Mouse (Mus musculus) hindbrain, postnatal 0 days (tissue): Measurements from ENCODE around the gene Inpp5e. TPM values are rescaled to one million over a fixed set of nuclear protein-coding genes. Genes with fewer than 3 reads are reported as not detected.

Experiments
- ATAC-seq: fragments of 200-750 bp; cut with Nextera tagmentation; 2 replicates; pipeline ENCODE4 v1.8.0; 2017; ENCODE audit warnings: mild to moderate bottlenecking, moderate TSS enrichment, moderate library complexity
- DNase-seq: peaks from one replicate; pipeline ENCODE4 v3.0.0-alpha.2; 2015; ENCODE audit warnings: low spot score
- H3K27ac ChIP-seq: fragments of 300-500 bp; sonication (generic); 2 replicates; pipeline ENCODE4 v1.5.1; 2014; ENCODE audit warnings: mild to moderate bottlenecking
- H3K27me3 ChIP-seq: fragments of 300-500 bp; sonication (generic); 2 replicates; pipeline ENCODE4 v1.6.1; 2014; ENCODE audit warnings: low read length, mixed read lengths; ENCODE audit not compliant: insufficient read depth
- H3K36me3 ChIP-seq: fragments of 300-500 bp; sonication (generic); 2 replicates; pipeline ENCODE4 v1.6.1; 2014; ENCODE audit warnings: low read length, mixed read lengths; ENCODE audit not compliant: insufficient read depth
- H3K4me1 ChIP-seq: fragments of 300-500 bp; sonication (generic); 2 replicates; pipeline ENCODE4 v1.6.1; 2014; ENCODE audit warnings: antibody characterized with exemption, low read length, mixed read lengths; ENCODE audit not compliant: insufficient read depth
- H3K4me2 ChIP-seq: fragments of 300-500 bp; sonication (generic); 2 replicates; pipeline ENCODE4 v1.6.1; 2014; ENCODE audit warnings: low read depth, mild to moderate bottlenecking, low read length, moderate library complexity, mixed read lengths
- H3K4me3 ChIP-seq: fragments of 300-500 bp; sonication (generic); 2 replicates; pipeline ENCODE4 v1.5.1; 2014; ENCODE audit warnings: low read length
- H3K9ac ChIP-seq: fragments of 300-500 bp; sonication (generic); replicated peaks from 2 replicates; pipeline ENCODE4 v1.6.1; 2014; ENCODE audit warnings: mild to moderate bottlenecking, low read length, moderate library complexity, mixed read lengths
- H3K9me3 ChIP-seq: fragments of 300-500 bp; sonication (generic); 2 replicates; pipeline ENCODE4 v1.6.1; 2016; ENCODE audit warnings: low read length, mixed read lengths
- CTCF ChIP-seq: IDR thresholded peaks from 2 replicates; pipeline ENCODE4 v1.5.1; 2016; ENCODE audit warnings: antibody characterized with exemption, control low read depth, low read depth
- WGBS: fragments of 180-500 bp; shearing (Covaris S2); extraction: QIAGEN DNeasy Blood & Tissue Kit; methylation state at CpG from one replicate; pipeline ENCODE4 v1.1.7; 2014; 5-methylcytosine and 5-hydroxymethylcytosine counted together
- polyA plus RNA-seq: library from polyadenylated mRNA; unstranded; fragments of >200 nt; fragmentation: Nextera tagmentation; extraction: Ambion mirVana; gene quantifications from 2 replicates; pipeline ENCODE4 v1.2.1, GENCODE M21; 2015
- total RNA-seq: library from RNA; depleted of rRNA; stranded (reverse); fragments of >200 nt; gene quantifications from 2 replicates; pipeline ENCODE4 v1.2.3, GENCODE M21; 2014

Gene Inpp5e
- total and polyA plus RNA-seq, 2 experiments from 2014 or later: 16.3 to 40.6 TPM

- DNase-seq (no peak), ATAC-seq (no peak)
- no peaks in the 10 kb centered on the region for H3K9me3 ChIP-seq
- no peak for TF ChIP-seq CTCF
- H3K9ac ChIP-seq: no peak overlapping the region
- no peaks in the 10 kb centered on the region for H3K36me3 ChIP-seq
- 87% methylated on average over 13 of the region's 13 CpGs for WGBS
- no peak overlapping the region for H3K27ac ChIP-seq
- no peaks in the 10 kb centered on the region for H3K27me3 ChIP-seq
- H3K4me3 ChIP-seq: no peak overlapping the region
- H3K4me1 ChIP-seq: peaks cover under 1% of the 10 kb centered on the region; the same call in 1 of the 2 replicates
- no peak overlapping the region for H3K4me2 ChIP-seq
These were observed 50.2 kb downstream of the Inpp5e start for GRCm38 (mm10) chr2:26358667-26359320.

GRCm38 (mm10) chr2:26357484-26357883 is 51.5 kb downstream of the Inpp5e start:
- Histone ChIP-seq H3K27ac (no peak overlapping the region), H3K4me3 (no peak overlapping the region), H3K4me1 (peaks cover 13% of the 10 kb centered on the region), H3K4me2 (no peak overlapping the region), H3K9ac (no peak overlapping the region), H3K27me3 (no peaks in the 10 kb centered on the region), H3K9me3 (no peaks in the 10 kb centered on the region), H3K36me3 (no peaks in the 10 kb centered on the region)
- peak; percentile 40 for TF ChIP-seq CTCF
- WGBS: 48% methylated on average over 15 of the region's 15 CpGs
- DNase-seq (no peak), ATAC-seq (no peak)

GRCm38 (mm10) chr2:26356678-26357077 is 52.3 kb downstream of the Inpp5e start:
- ATAC-seq (no peak), DNase-seq (no peak)
- peaks cover 13% of the 10 kb centered on the region for H3K4me1 ChIP-seq
- H3K9ac ChIP-seq: no peak overlapping the region
- WGBS: 80% methylated on average over 7 of the region's 7 CpGs
- no peak for TF ChIP-seq CTCF
- H3K4me2 ChIP-seq: no peak overlapping the region
- no peak overlapping the region for H3K27ac ChIP-seq
- H3K9me3 ChIP-seq: no peaks in the 10 kb centered on the region
- no peaks in the 10 kb centered on the region for H3K36me3 ChIP-seq
- H3K4me3 ChIP-seq: no peak overlapping the region
- no peaks in the 10 kb centered on the region for H3K27me3 ChIP-seq

GRCm38 (mm10) chr2:26356231-26356630 is 52.8 kb downstream of the Inpp5e start:
- peaks cover 13% of the 10 kb centered on the region for H3K4me1 ChIP-seq
- no peak overlapping the region for H3K4me3 ChIP-seq
- H3K36me3 ChIP-seq: no peaks in the 10 kb centered on the region
- no peak for DNase-seq
- H3K27me3 ChIP-seq: no peaks in the 10 kb centered on the region
- ATAC-seq: no peak
- no peak for TF ChIP-seq CTCF
- H3K4me2 ChIP-seq: no peak overlapping the region
- H3K9ac ChIP-seq: no peak overlapping the region
- 84% methylated on average over 4 of the region's 4 CpGs for WGBS
- H3K27ac ChIP-seq: no peak overlapping the region
- no peaks in the 10 kb centered on the region for H3K9me3 ChIP-seq

- H3K9ac ChIP-seq: no peak overlapping the region
- no peak overlapping the region for H3K4me3 ChIP-seq
- ATAC-seq (no peak), DNase-seq (no peak)
- H3K4me2 ChIP-seq: no peak overlapping the region
- no peak for TF ChIP-seq CTCF
- no peaks in the 10 kb centered on the region for H3K27me3 ChIP-seq
- H3K4me1 ChIP-seq: peaks cover 20% of the 10 kb centered on the region
- no peak overlapping the region for H3K27ac ChIP-seq
- H3K36me3 ChIP-seq: peaks cover under 1% of the 10 kb centered on the region; the same call in 1 of the 2 replicates
- WGBS: 94% methylated on average over 4 of the region's 4 CpGs
- no peaks in the 10 kb centered on the region for H3K9me3 ChIP-seq
These were observed 54.6 kb downstream of the Inpp5e start for GRCm38 (mm10) chr2:26354401-26354800.

GRCm38 (mm10) chr2:26353066-26353980 is 55.7 kb downstream of the Inpp5e start:
- Histone ChIP-seq H3K9me3 (no peaks in the 10 kb centered on the region), H3K27me3 (no peaks in the 10 kb centered on the region), H3K4me3 (peak overlapping the region; percentile 82), H3K4me2 (peak overlapping the region; percentile 97), H3K27ac (0 out of 2 replicates have a peak overlapping the region, but pooled peaks have one; percentile 91), H3K9ac (peak overlapping the region; percentile 95; the same call in 1 of the 2 replicates), H3K4me1 (peaks cover 20% of the 10 kb centered on the region), H3K36me3 (peaks cover 8% of the 10 kb centered on the region)
- TF ChIP-seq CTCF: no peak
- no peak for ATAC-seq
- 85% methylated on average over 11 of the region's 11 CpGs for WGBS
- DNase-seq: no peak
